In genomic region chr5:41125050-41125449, GRCm38 (mm10) we compare ENCODE assay signal across 10 mouse cellular contexts.
A peak's percentile ranks its signal among the peaks of the same experiment; 100 is the strongest.
DNase-seq lines count a peak whose midpoint lies in the region; ATAC-seq and TF ChIP-seq lines count a peak whose summit lies in the region.
"Had no signal": no experiment of that assay in that cellular context is flagged by ENCODE, and none has a peak within 500 bp of the region (broad histone marks: within the 10 kb centered on the region; RNA-seq: fewer than 3 reads in every experiment).

No protein-coding gene starts in this region.

- no peak overlapping the region for H3K27ac ChIP-seq in liver, postnatal 0 days (ENCODE audit: low read depth)
- H3K27ac ChIP-seq in liver, embryonic 12.5 days: no peak overlapping the region
- H3K27ac ChIP-seq: embryonic facial prominence, embryonic 15.5 days had no signal

- ATAC-seq in liver, postnatal 0 days: no peak
- ATAC-seq in liver, embryonic 12.5 days: no peak

- no peaks in the 10 kb centered on the region for H3K36me3 ChIP-seq in liver, postnatal 0 days (replicated peaks; ENCODE audit: insufficient read depth, low read length)
- H3K36me3 ChIP-seq in liver, embryonic 12.5 days: no peaks in the 10 kb centered on the region
- H3K36me3 ChIP-seq: embryonic facial prominence, embryonic 15.5 days had no signal

- TF ChIP-seq EP300 in liver, postnatal 0 days (IDR thresholded peaks at IDR 0.05; ENCODE audit: low read depth): no peak

- H3K27me3 ChIP-seq in liver, postnatal 0 days (ENCODE audit: insufficient read depth, low read length): no peaks in the 10 kb centered on the region
- no peaks in the 10 kb centered on the region for H3K27me3 ChIP-seq in liver, embryonic 12.5 days (replicated peaks)

- TF ChIP-seq CTCF in liver, postnatal 0 days (IDR thresholded peaks at IDR 0.05; ENCODE audit: low read depth): peak; percentile 56

- H3K9ac ChIP-seq in liver, postnatal 0 days (replicated peaks): no peak overlapping the region
- H3K9ac ChIP-seq in liver, embryonic 12.5 days: no peak overlapping the region
- H3K9ac ChIP-seq: embryonic facial prominence, embryonic 15.5 days had no signal

- peak; percentile 2 for DNase-seq in gastrocnemius, adult 18-20 months (ENCODE audit: low spot score)
- no peak for DNase-seq in gastrocnemius, postnatal 4 days (ENCODE audit: low spot score in 2 of 2)
- DNase-seq in liver, postnatal 0 days: no peak
- peak; percentile 45 for DNase-seq in brain, embryonic 18.5 days (ENCODE audit: low read depth, low spot score)
- peak; percentile 75 for DNase-seq in retina, embryonic 14.5 days (ENCODE audit: low spot score)
- DNase-seq in ovary, postnatal 36 days (ENCODE audit: low spot score): no peak
- no peak for DNase-seq in adrenal gland, adult 18-20 months (ENCODE audit: low spot score in 2 of 2)
- DNase-seq: heart, postnatal 36 days had no signal

- no peak overlapping the region for H3K4me2 ChIP-seq in liver, postnatal 0 days (ENCODE audit: low read depth, low read length)
- no peak overlapping the region for H3K4me2 ChIP-seq in liver, embryonic 12.5 days
- H3K4me2 ChIP-seq: embryonic facial prominence, embryonic 15.5 days had no signal

- H3K9me3 ChIP-seq in liver, postnatal 0 days (ENCODE audit: low read length): no peaks in the 10 kb centered on the region
- H3K9me3 ChIP-seq in liver, embryonic 12.5 days (replicated peaks): no peaks in the 10 kb centered on the region
- H3K9me3 ChIP-seq: embryonic facial prominence, embryonic 15.5 days had no signal

- H3K4me3 ChIP-seq in liver, postnatal 0 days (ENCODE audit: low read depth, low read length): no peak overlapping the region
- no peak overlapping the region for H3K4me3 ChIP-seq in liver, embryonic 12.5 days
- H3K4me3 ChIP-seq: embryonic facial prominence, embryonic 15.5 days had no signal

- no peaks in the 10 kb centered on the region for H3K4me1 ChIP-seq in liver, postnatal 0 days (ENCODE audit: insufficient read depth)
- no peaks in the 10 kb centered on the region for H3K4me1 ChIP-seq in liver, embryonic 12.5 days
- H3K4me1 ChIP-seq: embryonic facial prominence, embryonic 15.5 days had no signal

- WGBS in liver, postnatal 0 days (ENCODE audit: insufficient replicate concordance): 19% methylated on average over 5 of the region's 5 CpGs
- 17% methylated on average over 5 of the region's 5 CpGs for WGBS in liver, embryonic 12.5 days (ENCODE audit: insufficient replicate concordance)

Comparison
In these comparisons a context has a peak if more than half of its experiments do, and no peak if none do; other contexts are left out.
1. DNase-seq: peak in gastrocnemius, adult 18-20 months (single experiment), brain, embryonic 18.5 days (single experiment) and retina, embryonic 14.5 days (single experiment); none in gastrocnemius, postnatal 4 days (0 of 2), liver, postnatal 0 days (single experiment), ovary, postnatal 36 days (single experiment) and adrenal gland, adult 18-20 months (0 of 2).